Mouse (Mus musculus): ENCODE data around the gene Prpf38a. TPM values are rescaled to one million over a fixed set of nuclear protein-coding genes. Genes with fewer than 3 reads are reported as not detected.

The Prpf38a gene
- 41.1 TPM for polyA plus RNA-seq (2014; fragmentation: Illumina TruSeq; extraction: RNeasy Lipid Tissue Mini Kit (QIAGEN cat#74804); ENCODE audit: low read depth, low replicate concordance)

GRCm38 (mm10) chr4:108578840-108579742 lies at the start of gene Prpf38a, which contains the start of gene Orc1:
Prpf38a (minus strand) TSS chr4:108579336.
Orc1 (plus strand) TSS chr4:108579423.

GRCm38 (mm10) chr4:108619587-108620341 lies 40.6 kb upstream of the Prpf38a start, which contains the start of gene Cc2d1b:
Cc2d1b (plus strand) TSS chr4:108619940.

Other genes with a start within 250 kb of the Prpf38a start
- not detected for gene Shisal2a, start 196.0 kb downstream of the Prpf38a start, polyA plus RNA-seq (2014; fragmentation: Illumina TruSeq; extraction: RNeasy Lipid Tissue Mini Kit (QIAGEN cat#74804); ENCODE audit: low read depth, low replicate concordance)
- not detected for gene Gpx7, start 172.4 kb downstream of the Prpf38a start, polyA plus RNA-seq (2014; fragmentation: Illumina TruSeq; extraction: RNeasy Lipid Tissue Mini Kit (QIAGEN cat#74804); ENCODE audit: low read depth, low replicate concordance)
- gene Tut4, start 119.9 kb downstream of the Prpf38a start, polyA plus RNA-seq (2014; fragmentation: Illumina TruSeq; extraction: RNeasy Lipid Tissue Mini Kit (QIAGEN cat#74804); ENCODE audit: low read depth, low replicate concordance), result 34.4 TPM
- gene Orc1, start 87 bp upstream of the Prpf38a start, polyA plus RNA-seq (2014; fragmentation: Illumina TruSeq; extraction: RNeasy Lipid Tissue Mini Kit (QIAGEN cat#74804); ENCODE audit: low read depth, low replicate concordance), result not detected
- 46.0 TPM for gene Cc2d1b, start 40.6 kb upstream of the Prpf38a start, polyA plus RNA-seq (2014; fragmentation: Illumina TruSeq; extraction: RNeasy Lipid Tissue Mini Kit (QIAGEN cat#74804); ENCODE audit: low read depth, low replicate concordance)
- gene 3110021N24Rik, start 140.3 kb upstream of the Prpf38a start, polyA plus RNA-seq (2014; fragmentation: Illumina TruSeq; extraction: RNeasy Lipid Tissue Mini Kit (QIAGEN cat#74804); ENCODE audit: low read depth, low replicate concordance), result 0.32 TPM
- 46.0 TPM for gene Zfyve9, start 201.5 kb upstream of the Prpf38a start, polyA plus RNA-seq (2014; fragmentation: Illumina TruSeq; extraction: RNeasy Lipid Tissue Mini Kit (QIAGEN cat#74804); ENCODE audit: low read depth, low replicate concordance)